Mouse (Mus musculus) right cerebral cortex, postnatal 10 days (tissue): ENCODE results near the gene Ift88.
"Not testable (repeated sequence)": the region's sequence is repeated elsewhere in the genome, so short reads cannot be mapped to it uniquely, and the experiment has no call there.

Source experiments
- DNase-seq, 2 experiments: peaks; one replicate each; pipeline ENCODE4 v3.0.0; 2021; ENCODE audit warnings: low spot score in 2 of 2

Ift88 gene

DNA sequence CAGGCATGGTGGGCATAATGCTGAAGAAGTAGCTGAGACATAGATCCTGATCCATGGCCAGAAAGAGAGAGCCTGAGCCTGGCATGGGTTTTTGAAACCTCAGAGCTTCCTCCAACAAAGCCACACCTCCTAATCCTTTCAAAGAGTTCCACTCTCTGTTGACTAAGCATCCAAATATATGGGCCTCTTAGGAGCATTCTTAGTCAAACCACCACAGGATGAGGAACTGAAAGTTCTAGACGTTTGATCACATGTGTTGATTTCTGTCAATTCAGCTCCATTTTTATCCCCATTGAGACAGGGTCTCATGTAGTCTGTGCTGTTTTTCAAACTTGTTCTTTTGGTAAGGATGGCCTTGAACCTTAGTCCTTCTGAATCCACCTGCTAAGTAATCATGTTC lies 28.7 kb downstream of the Ift88 start:
- no peak for DNase-seq

DNA sequence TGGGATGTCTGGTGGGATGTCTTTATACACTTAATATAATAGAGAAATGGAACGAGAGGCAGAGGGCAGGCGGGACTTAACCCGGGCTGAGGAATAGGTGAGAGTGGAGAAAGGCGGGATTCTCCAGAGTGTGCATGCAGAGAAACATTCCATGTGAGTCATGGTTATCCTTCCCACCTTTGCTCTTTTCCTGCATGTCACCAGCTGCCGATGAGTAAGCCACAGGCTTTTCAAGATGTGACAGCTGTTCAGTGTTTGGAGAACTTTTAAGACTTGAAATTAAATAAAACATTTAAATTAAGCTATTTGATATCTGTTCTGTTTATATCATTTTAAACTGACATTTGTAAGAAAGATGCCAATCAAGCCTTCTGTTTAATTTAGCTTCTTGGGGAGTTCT lies 36.0 kb downstream of the Ift88 start:
- DNase-seq = no peak

DNA sequence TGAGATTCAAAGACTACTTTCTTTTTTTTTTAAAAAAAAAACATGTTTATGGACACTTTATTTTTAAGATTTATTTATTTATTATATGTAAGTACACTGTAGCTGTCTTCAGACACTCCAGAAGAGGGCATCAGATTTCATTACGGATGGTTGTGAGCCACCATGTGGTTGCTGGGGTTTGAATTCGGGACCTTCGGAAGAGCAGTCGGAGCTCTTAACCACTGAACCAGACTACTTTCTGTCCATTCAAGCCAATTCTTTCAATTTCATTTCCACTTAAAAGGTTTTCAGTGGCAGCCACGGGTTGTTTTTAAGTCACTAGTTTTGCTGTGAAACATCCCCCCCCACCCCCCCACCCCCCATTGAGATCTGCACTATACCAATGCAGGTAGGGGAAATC lies 36.5 kb downstream of the Ift88 start:
- DNase-seq = not testable (repeated sequence)

DNA sequence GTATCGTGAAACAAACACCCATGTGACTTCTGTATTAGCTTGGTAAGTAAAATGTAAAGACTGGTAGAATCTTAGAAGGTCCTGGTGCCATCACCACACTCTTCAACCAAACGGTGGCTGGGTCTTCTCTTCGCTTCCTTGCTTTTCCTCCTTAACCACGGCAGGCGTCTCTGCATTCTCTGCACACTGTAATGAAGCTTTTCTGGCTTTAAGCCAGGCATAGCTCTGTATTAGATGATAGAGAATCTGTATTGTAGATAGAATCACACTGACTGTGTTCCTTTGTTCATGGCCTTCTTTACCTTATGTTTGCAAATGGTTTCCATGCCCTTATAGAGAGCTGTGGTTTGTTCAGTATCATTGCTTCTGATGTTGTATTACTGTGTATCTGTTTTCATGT lies 39.0 kb downstream of the Ift88 start:
- DNase-seq = no peak

DNA sequence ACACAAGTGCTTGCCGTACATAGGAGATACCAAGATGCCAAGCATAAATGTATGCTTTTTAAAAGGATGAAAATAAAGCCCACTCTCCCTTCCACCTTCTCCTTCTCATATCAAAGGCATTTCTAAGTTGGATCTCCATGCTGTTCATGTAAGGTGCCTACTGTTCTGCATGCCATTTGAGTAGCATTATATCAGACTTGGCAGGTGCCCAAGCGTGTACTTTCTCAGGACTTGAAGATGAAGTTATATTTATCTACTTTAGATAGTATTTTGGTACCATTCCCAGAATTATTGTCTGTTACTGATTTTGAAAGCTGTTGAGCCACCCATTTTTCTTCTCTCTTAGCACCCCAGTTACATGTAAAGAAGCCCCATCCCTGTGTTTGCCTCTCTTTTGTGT lies 51.2 kb downstream of the Ift88 start:
- peak; percentile 82 to 90 for DNase-seq

DNA sequence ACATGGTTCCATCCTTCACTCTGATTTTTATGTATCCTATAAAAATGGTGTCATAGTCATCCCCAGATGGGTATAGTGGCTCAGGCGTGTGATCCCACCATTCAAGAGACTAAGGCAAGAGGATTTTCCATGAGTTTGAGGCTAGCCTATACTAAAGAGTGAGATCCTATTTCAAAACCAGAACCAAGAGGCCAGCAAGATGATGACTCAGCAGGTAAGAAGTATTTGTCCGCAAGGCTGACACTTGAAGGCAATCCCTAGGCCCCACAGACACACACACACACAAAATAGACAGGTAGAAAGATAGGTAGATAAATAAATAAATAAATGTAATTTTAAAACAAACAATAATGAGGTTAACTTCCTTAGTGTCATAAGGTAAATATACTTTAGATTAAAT lies 58.4 kb downstream of the Ift88 start:
- DNase-seq = no peak

DNA sequence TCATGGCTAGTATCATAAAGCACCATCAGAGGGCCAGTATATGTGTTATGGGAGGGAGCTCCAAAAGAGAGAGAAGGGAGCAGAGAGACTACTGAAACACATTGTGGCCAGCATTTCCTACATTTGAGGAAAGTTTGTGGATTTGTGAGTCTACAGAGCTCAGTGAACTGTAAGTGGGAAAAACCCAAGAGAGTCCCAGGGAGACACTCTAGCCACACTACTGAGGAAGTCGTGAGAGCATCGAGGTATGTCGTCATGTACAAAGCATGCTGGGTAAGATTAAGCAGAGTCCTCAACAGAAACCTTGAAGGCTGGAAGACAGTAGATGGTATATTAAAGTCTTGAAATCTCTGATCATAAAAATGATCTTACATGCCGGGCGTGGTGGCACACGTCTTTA lies 60.3 kb downstream of the Ift88 start:
- no peak for DNase-seq

DNA sequence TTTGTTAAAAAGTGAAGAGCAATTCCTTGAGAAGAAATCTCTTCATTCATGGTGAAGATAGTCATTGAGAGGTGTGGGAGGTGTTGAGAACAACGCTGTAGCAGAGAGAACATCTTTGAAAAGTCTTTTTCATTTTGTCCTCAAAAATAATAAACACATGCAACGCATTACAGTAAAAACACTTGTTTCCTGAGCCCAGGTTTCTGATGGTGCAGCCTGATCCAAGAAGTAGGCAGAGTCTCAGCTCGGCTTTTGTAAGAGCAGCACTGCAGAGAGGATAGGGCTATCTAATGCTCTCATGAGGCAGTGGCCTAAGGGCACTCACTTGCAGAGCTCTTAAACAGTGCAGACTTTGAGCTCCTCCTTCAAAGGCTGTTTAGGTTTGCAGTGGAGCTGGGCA lies 65.8 kb downstream of the Ift88 start:
- no peak for DNase-seq

DNA sequence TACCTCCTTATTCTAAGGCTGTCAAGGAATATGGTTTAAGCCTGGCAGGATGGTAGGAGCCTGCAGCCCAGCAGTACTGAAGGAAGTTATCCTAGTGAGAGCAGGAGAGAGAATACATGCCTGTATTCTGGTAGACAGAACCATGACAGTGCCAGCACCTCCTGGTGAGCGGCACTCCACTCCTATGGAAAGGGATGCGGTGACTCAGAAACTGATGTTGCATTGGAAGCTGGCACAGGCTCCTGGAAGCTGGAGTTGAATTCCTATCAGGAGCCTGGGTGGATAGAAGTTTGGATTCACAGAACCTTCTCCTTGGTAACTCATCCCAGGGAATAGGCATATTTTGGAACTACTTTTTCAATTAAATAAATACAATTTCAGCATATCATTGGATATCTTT lies 70.0 kb downstream of the Ift88 start:
- DNase-seq = no peak

DNA sequence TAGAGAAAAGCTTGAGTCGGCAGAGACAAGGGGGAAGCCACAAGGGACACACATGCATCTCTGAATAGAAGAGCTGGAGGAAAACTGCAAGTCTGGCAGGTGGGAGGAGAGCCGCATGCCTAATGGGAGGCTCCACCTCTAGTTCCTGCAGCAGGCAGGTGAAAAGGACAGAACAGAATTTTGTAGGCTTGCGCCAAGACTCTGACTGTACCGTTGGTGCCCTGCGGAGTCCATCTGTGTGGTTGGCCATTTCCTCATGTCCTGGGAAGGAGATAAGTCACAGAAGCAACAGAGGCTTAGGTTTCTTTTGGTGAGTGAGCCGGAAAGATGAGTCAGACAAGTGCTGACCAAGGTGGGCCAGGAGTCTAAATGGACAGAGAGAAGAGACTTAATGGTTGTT lies 79.9 kb downstream of the Ift88 start:
- DNase-seq = no peak

DNA sequence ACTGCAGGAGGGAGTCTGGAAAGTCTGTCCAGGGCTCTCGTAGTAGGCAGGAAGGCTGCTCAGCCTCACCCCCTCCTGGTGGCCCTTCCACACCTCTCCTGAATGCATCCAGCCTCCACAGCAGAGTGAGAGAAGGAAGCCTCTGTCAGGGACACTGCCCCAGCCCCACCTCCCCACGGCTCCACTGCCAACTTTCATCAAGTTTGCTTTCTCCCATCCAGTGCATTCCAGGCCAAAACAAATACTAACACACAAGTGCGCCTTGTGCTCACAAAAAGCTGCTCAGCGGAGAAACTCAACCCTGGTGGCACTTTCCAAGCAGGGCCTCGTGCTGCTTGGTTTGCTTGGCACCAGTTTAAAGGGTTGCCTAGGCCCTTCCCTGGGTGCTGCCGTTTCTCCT lies 85.7 kb downstream of the Ift88 start:
- DNase-seq = peak; percentile 71 to 74

DNA sequence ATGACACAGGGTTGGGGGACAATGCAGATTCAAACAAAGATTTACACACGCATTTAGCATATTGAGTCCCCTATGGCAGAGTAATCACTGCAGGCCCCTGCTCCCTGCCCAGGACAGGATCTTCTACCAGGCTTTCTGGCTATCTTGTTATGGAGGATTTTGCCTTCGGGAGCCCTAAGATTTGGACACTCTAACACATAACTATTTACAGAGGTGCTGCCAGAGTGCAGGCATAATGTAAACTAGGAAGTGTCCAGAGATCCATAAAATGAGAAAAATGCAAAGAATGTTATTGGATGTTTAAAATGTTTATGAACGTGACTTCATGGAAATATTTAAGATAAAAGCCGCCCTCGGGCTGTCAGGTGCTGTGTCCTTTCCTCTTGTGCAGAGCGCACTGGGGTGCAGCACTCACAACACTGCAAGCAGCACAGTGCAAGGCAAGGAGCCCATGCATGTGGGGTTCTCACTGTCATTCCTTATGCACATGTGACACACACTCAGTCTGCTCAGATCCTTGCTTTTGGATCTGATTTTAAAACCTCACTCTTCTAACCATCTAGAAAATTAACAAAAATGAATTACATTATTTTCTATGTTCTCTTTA lies 91.4 kb downstream of the Ift88 start:
- DNase-seq = no peak

DNA sequence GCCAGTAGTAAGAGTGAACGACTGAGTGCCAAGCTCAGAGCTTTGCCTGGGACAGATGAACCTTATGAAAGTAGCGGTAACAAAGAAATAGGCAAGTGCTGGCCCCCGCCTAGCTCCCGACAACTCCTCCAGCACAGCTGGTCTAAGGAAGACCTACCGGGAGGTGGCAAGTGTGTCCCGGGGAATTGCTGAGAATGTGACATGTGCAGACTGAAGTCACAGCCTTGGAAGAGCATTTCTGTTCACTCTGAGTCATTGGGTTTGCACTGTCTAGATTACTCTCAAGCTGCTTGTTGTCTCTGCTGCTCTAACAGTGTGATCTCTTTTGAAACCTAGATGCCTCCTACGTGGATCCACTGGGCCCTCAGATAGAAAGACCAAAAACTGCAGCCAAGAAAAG lies 93.1 kb downstream of the Ift88 start:
- no peak for DNase-seq

DNA sequence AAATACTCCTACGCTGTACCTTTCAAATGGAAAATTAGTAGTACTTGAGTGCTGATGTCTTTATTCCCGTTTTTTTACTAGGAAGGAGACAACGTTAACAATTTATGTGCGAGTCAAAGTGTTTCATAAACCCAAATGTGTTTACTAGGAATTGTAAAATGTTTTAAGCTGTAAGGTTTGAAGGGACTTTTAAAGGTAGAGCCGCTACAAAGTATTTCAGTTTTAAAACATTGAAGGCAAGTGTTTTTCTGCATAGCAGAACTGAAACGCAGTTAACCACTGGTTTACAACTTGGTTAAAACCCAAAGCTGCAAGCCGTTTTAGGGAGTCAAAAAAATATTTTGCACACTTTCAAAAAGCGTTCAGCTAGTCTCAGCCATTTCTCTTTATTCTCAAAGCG lies 99.9 kb downstream of the Ift88 start:
- DNase-seq = no peak

DNA sequence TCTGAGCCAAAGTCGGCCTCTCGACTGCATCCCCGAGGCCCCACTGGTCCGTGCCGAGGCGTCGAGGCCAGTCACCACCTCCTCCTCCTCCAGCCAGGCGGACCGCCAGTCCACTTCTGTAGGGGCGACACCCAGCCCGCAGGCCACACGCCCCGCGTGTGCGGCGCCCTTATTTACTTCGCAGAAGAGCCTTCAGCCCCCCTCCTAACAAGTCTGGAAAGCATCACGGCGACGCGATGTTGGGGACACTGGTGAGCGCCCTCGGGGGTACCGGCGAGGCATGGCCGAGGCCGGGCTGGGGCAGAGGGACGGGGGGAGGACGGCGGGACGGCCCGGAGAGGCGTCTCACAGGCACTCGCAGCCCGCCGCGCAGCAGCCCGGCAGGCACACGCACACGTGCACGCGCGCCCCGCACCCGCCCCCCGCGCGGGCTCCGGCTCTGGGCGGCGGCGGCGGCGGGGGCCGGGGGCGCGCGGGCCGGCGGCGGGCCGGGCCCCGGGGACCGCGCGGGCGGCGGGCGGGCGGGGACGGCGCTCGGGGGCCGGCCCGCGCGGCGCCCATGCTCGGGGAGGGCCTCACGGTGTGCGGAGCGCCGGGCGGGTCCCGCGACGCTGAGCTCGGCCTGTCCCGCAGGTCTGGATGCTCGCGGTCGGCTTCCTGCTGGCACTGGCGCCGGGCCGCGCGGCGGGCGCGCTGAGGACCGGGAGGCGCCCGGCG lies 101.0 kb downstream of the Ift88 start, which contains the start of gene Il17d:
TSS of gene Il17d (plus strand) at position 107 of the 717 bp plus-strand sequence.
- DNase-seq = peak; percentile 63 to 66

DNA sequence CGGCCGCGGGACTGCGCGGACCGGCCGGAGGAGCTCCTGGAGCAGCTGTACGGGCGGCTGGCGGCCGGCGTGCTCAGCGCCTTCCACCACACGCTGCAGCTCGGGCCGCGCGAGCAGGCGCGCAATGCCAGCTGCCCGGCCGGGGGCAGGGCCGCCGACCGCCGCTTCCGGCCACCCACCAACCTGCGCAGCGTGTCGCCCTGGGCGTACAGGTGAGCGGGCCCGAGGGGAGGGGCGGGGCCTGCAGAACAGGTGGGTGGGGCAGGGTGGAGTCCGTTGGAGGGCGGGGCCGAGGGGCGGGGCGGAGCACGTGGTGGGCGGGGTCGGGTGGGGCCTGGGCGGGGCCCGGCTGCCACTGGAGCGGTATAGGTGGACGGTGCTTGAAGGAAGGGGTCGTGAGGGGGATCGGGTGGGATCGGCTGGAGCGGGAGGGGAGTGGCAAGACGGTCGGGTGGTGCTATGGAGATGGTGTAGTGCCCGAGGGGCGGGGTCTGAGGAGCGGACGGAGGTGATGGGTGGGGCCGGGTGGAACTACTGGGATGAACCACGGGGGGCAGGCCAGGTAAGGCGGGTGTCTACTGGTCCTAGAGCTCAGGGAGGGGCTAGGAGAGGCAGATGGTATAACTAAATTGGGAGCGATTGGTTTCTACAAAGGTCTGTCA lies 101.7 kb downstream of the Ift88 start:
- peak; percentile 84 to 89 for DNase-seq

DNA sequence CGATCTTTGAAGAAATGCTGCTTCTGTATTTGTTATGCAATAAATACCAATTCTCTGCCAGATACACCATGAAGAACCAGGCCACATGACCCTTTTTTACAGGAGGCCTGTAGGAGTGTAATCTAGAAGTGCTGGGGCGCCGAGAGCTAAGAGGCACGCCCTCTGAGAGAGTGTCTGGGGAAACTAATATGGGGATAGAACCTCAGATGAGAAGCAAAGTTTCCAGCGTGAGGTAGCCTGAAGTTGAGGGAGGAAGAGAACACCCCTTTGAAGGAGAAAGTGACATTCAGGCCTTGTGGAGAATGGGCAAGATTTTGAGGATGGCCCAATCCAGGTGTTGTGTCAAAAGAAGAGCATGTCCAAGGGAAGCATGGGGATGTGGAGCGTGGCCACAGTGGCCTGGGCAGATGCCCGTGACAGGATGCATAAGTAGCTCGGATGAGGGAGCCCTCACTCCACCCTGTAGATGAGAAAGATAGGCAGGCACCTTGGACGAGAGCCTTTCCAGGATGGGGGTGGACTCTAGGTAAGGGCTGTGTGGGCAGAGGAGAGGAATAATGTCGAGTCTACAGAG lies 102.3 kb downstream of the Ift88 start:
- peak in 1 of 2 experiments; percentile 44 for DNase-seq

DNA sequence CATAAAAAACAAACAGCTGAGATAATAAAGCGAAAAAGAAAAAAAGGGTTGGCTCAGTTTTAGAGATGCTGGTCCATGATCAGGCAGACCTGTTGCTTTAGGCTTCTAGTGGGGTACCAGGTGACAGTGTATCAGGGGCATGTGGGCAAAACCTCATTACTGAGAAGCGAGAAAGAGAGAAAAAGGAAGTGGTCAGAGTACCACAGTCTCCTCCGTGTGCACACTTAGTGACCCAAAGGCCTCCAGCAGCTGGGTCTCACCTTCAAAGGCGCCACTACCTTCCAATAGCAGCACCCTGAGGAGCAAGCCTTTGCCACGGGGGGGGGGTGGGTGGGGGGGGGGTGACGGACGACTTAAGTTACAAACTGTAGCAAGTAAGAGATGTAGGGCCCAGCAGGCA lies 103.3 kb downstream of the Ift88 start:
- DNase-seq = no peak

DNA sequence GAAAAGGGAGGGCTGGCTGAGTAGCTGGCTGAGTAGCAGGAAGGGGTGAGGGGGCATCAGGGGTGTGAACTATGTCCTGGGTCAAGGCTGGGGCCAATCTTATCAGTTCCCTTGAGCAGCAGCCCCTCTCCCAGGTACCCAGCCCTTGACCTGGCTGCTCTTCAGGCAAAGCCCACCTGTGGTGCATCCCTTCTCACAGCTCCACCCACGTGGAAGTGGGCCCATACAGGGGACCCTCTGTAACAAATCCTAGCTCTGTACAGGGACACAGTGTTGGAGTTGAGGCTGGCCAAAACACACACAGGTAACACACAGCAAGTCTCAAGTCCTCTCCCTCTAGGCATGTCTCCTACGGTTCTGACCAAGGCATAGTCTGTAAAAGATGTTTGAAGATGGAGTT lies 103.7 kb downstream of the Ift88 start:
- peak in 1 of 2 experiments; percentile 39 for DNase-seq

DNA sequence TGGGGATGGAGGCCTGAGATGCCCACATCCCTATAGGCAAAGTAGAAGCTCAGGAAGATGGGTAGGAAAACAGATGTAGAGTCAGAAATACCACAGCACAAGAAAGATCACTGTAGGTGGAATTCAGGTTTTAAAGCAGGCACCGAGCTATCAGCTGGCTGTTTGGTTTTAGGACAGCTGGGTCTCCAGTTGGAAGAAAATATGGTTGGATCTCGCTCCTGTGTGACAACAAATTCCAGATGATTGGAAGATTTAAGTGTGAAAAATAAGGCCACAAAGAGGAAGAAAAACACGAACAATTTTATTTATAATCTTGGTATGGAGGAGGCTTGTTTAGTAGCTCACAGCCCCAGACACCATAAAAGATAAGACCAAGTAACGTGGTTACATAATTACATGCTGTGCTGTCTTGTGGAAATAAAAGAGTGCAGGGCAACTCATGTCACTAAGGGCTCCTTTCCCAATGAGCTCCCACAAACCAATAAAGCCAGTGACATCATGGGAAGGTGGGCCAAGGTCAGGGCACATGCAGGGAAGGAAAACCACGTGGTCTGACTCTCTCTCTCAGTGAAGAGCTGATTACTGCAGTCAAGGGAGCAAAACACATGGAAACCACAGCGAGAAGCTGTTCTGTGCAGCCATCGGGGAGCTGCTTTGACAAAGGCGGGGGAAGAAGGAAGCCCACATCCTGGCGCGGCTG lies 105.4 kb downstream of the Ift88 start:
- peak; percentile 46 to 49 for DNase-seq

DNA sequence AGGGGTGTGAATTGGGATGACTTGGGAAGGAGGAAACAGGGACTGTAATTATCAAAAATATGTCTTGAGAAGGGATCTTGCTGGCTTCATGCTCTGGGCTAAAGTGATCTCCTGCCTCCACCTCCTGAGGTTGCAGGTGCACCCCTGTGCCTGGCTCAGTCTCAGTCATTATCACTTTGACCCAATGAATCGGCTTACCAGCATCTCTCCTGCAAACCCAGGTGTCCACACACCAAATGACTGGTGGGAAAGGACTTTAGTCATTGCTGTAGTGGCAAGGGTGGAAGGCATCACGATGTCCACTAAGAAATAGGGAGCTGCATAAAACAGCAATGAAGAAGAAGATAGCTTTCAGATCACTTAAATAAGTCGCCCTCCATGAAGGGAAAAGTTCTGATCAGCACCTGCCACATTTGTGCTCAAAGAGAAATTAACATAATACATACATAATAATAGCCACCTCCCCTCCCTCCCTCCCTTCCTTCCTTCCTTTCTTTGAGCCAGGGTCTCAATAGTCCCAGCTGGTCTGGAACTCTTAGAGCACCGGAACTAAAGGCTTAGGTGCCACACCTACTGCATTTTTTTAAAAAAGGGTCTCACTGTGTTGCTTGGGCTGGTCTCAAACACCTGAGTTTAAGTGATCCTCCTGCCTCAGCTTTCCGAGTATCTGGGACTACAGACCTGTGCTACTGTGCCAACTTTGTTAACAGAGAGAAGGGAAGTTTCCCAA lies 106.1 kb downstream of the Ift88 start:
- no peak for DNase-seq
